Mouse (Mus musculus) myocyte (in vitro differentiated cells): ENCODE data around the gene Ahcyl2. TPM values are rescaled to one million over a fixed set of nuclear protein-coding genes. Genes with fewer than 3 reads are reported as not detected.

Source experiments
- H3K27me3 ChIP-seq: one replicate; pipeline ENCODE4 v1.6.1; 2011; ENCODE audit not compliant: control insufficient read depth, insufficient read depth, insufficient read length
- H3K36me3 ChIP-seq: one replicate; pipeline ENCODE4 v1.6.1; 2011; ENCODE audit not compliant: control insufficient read depth, insufficient read depth
- H3K4me2 ChIP-seq: one replicate; pipeline ENCODE4 v1.6.1; 2011; ENCODE audit warnings: low read depth, control low read depth
- H3K4me3 ChIP-seq: one replicate; pipeline ENCODE4 v1.5.1; 2011; ENCODE audit warnings: mild to moderate bottlenecking, control low read depth, moderate library complexity
- H3K79me2 ChIP-seq: one replicate; pipeline ENCODE4 v1.6.1; 2011; ENCODE audit not compliant: control insufficient read depth, insufficient read depth
- H3ac ChIP-seq: one replicate; pipeline ENCODE4 v1.6.1; 2011; ENCODE audit not compliant: control insufficient read depth, insufficient read length
- CEBPB ChIP-seq: IDR thresholded peaks from 2 replicates; pipeline ENCODE4 v1.6.1; 2011; ENCODE audit warnings: mild to moderate bottlenecking, moderate library complexity; ENCODE audit not compliant: poor library complexity, insufficient read depth, severe bottlenecking
- E2F4 ChIP-seq: IDR thresholded peaks from one replicate; pipeline ENCODE4 v1.6.1; 2011; ENCODE audit warnings: mild to moderate bottlenecking, control low read depth, moderate library complexity; ENCODE audit not compliant: insufficient read depth
- MAX ChIP-seq: IDR thresholded peaks from one replicate; pipeline ENCODE4 v1.6.1; 2011; ENCODE audit warnings: low read depth, mild to moderate bottlenecking, control low read depth
- MYOD1 ChIP-seq, 3 experiments: IDR thresholded peaks; one replicate each; pipeline ENCODE4 v1.6.1; 2011; ENCODE audit warnings: control low read depth in 2 of 3, low read depth in 2 of 3, mild to moderate bottlenecking in 2 of 3, moderate library complexity in 1 of 3; ENCODE audit not compliant: insufficient read length in 2 of 3, control insufficient read depth in 1 of 3
- MYOG ChIP-seq, 3 experiments: IDR thresholded peaks; one replicate each; pipeline ENCODE4 v1.6.1; 2011; ENCODE audit warnings: control low read depth in 2 of 3, low read depth in 2 of 3, mild to moderate bottlenecking in 2 of 3; ENCODE audit not compliant: insufficient read length in 2 of 3, control insufficient read depth in 1 of 3, insufficient read depth in 1 of 3
- POLR2A ChIP-seq: IDR thresholded peaks from one replicate; pipeline ENCODE4 v1.6.1; 2011; ENCODE audit warnings: low read depth, mild to moderate bottlenecking, control low read depth, moderate library complexity; ENCODE audit not compliant: insufficient read length
- POLR2AphosphoS2 ChIP-seq: IDR thresholded peaks from one replicate; pipeline ENCODE4 v1.6.1; 2011; ENCODE audit warnings: low read depth, control low read depth; ENCODE audit not compliant: insufficient read length
- REST ChIP-seq: IDR thresholded peaks from one replicate; pipeline ENCODE4 v1.6.1; 2011; ENCODE audit warnings: mild to moderate bottlenecking, control low read depth, moderate library complexity; ENCODE audit not compliant: insufficient read depth, insufficient read length
- SRF ChIP-seq: IDR thresholded peaks from one replicate; pipeline ENCODE4 v1.6.1; 2011; ENCODE audit warnings: low read depth; ENCODE audit not compliant: control insufficient read depth, insufficient read length
- TCF12 ChIP-seq: IDR thresholded peaks from one replicate; pipeline ENCODE4 v1.6.1; 2011; ENCODE audit warnings: mild to moderate bottlenecking, control low read depth; ENCODE audit not compliant: poor library complexity, insufficient read depth, severe bottlenecking
- TCF3 ChIP-seq: IDR thresholded peaks from one replicate; pipeline ENCODE4 v1.6.1; 2011; ENCODE audit warnings: low read depth, control low read depth; ENCODE audit not compliant: insufficient read length
- USF1 ChIP-seq: IDR thresholded peaks from one replicate; pipeline ENCODE4 v1.6.1; 2011; ENCODE audit warnings: low read depth, mild to moderate bottlenecking, control low read depth, moderate library complexity
- polyA plus RNA-seq: library from polyadenylated mRNA; unstranded; fragments of >200 nt; fragmentation: generic; extraction: Trizol; gene quantifications from one replicate; pipeline ENCODE4 v1.2.1, GENCODE M21; 2012; ENCODE audit warnings: missing spikeins

Ahcyl2 gene
- polyA plus RNA-seq, 1 experiment: 10.1 TPM

GRCm38 (mm10) chr6:29901450-29901849 is 133.6 kb downstream of the Ahcyl2 start:
- Histone ChIP-seq H3K4me3 (no peak overlapping the region), H3K4me2 (no peak overlapping the region), H3K27me3 (no peaks in the 10 kb centered on the region), H3ac (no peak overlapping the region), H3K79me2 (no peaks in the 10 kb centered on the region), H3K36me3 (no peaks in the 10 kb centered on the region)
- TF ChIP-seq E2F4: no peak
- TF ChIP-seq MYOD1 (IDR thresholded peaks at IDR 0.05; ENCODE audit: control insufficient read depth in 1 of 3, insufficient read length in 2 of 3, low read depth in 2 of 3): no peak
- TF ChIP-seq TCF12: no peak
- no peak for TF ChIP-seq POLR2A
- TF ChIP-seq SRF: no peak
- no peak for TF ChIP-seq USF1
- TF ChIP-seq TCF3: no peak
- no peak for TF ChIP-seq POLR2AphosphoS2
- no peak for TF ChIP-seq CEBPB
- TF ChIP-seq REST: no peak
- no peak for TF ChIP-seq MYOG (IDR thresholded peaks at IDR 0.05; ENCODE audit: control insufficient read depth in 1 of 3, insufficient read depth in 1 of 3, insufficient read length in 2 of 3, low read depth in 2 of 3)
- TF ChIP-seq MAX: no peak

- no peak for TF ChIP-seq MYOG (IDR thresholded peaks at IDR 0.05; ENCODE audit: control insufficient read depth in 1 of 3, insufficient read depth in 1 of 3, insufficient read length in 2 of 3, low read depth in 2 of 3)
- TF ChIP-seq CEBPB: no peak
- TF ChIP-seq REST: no peak
- TF ChIP-seq TCF12: no peak
- no peak for TF ChIP-seq USF1
- no peak for TF ChIP-seq E2F4
- no peak for TF ChIP-seq MAX
- H3K36me3 ChIP-seq: peaks cover 4% of the 10 kb centered on the region
- H3K4me3 ChIP-seq: no peak overlapping the region
- no peak overlapping the region for H3ac ChIP-seq
- H3K27me3 ChIP-seq: no peaks in the 10 kb centered on the region
- H3K79me2 ChIP-seq: no peaks in the 10 kb centered on the region
- H3K4me2 ChIP-seq: no peak overlapping the region
Measured at GRCm38 (mm10) chr6:29902256-29902655, 134.4 kb downstream of the Ahcyl2 start.

- Histone ChIP-seq H3K4me2 (no peak overlapping the region), H3K79me2 (no peaks in the 10 kb centered on the region), H3K36me3 (peaks cover 4% of the 10 kb centered on the region), H3K4me3 (no peak overlapping the region), H3K27me3 (no peaks in the 10 kb centered on the region), H3ac (no peak overlapping the region)
- TF ChIP-seq CEBPB (no peak), USF1 (no peak)
Measured at GRCm38 (mm10) chr6:29903343-29903914, 135.6 kb downstream of the Ahcyl2 start.

GRCm38 (mm10) chr6:29904281-29904680 is 136.5 kb downstream of the Ahcyl2 start:
- Histone ChIP-seq H3K4me3 (no peak overlapping the region), H3K36me3 (peaks cover 4% of the 10 kb centered on the region), H3K79me2 (no peaks in the 10 kb centered on the region), H3K27me3 (no peaks in the 10 kb centered on the region), H3ac (no peak overlapping the region), H3K4me2 (no peak overlapping the region)
- TF ChIP-seq REST (no peak), TCF3 (no peak), POLR2AphosphoS2 (no peak), USF1 (no peak), SRF (no peak), POLR2A (no peak), MYOG (IDR thresholded peaks at IDR 0.05; ENCODE audit: control insufficient read depth in 1 of 3, insufficient read depth in 1 of 3, insufficient read length in 2 of 3, low read depth in 2 of 3) (no peak), TCF12 (no peak), CEBPB (no peak), E2F4 (no peak), MAX (no peak), MYOD1 (IDR thresholded peaks at IDR 0.05; ENCODE audit: control insufficient read depth in 1 of 3, insufficient read length in 2 of 3, low read depth in 2 of 3) (no peak)

- H3K4me3 ChIP-seq: no peak overlapping the region
Measured at GRCm38 (mm10) chr6:29910631-29911030, 142.8 kb downstream of the Ahcyl2 start.

More at GRCm38 (mm10) chr6:29910631-29911030, 142.8 kb downstream of the Ahcyl2 start:
- Histone ChIP-seq H3K36me3 (peaks cover 4% of the 10 kb centered on the region), H3K27me3 (no peaks in the 10 kb centered on the region), H3K4me2 (no peak overlapping the region), H3ac (no peak overlapping the region), H3K79me2 (no peaks in the 10 kb centered on the region)
- no peak for TF ChIP-seq MYOG (IDR thresholded peaks at IDR 0.05; ENCODE audit: control insufficient read depth in 1 of 3, insufficient read depth in 1 of 3, insufficient read length in 2 of 3, low read depth in 2 of 3)
- no peak for TF ChIP-seq USF1
- no peak for TF ChIP-seq POLR2AphosphoS2
